Mouse (Mus musculus): ENCODE data around the gene Slc7a6os. TPM values are rescaled to one million over a fixed set of nuclear protein-coding genes. Genes with fewer than 3 reads are reported as not detected.

The Slc7a6os gene
- 28.9 and 34.4 TPM in 2 replicates for polyA plus RNA-seq (2012)

GRCm38 (mm10) chr8:106210821-106211345 lies at the start of gene Slc7a6os, which contains the start of gene Prmt7:
TSS of gene Slc7a6os (minus strand) at chr8:106210935.
TSS of gene Prmt7 (plus strand) at chr8:106210936.
- no peak for TF ChIP-seq GATA1 (IDR thresholded peaks at IDR 0.05; ENCODE audit: low read length)

- no peak for TF ChIP-seq GATA1 (IDR thresholded peaks at IDR 0.05; ENCODE audit: low read length)
Measured at GRCm38 (mm10) chr8:106259579-106260255, 49.0 kb upstream of the Slc7a6os start.

GRCm38 (mm10) chr8:106258169-106258568 lies 47.4 kb upstream of the Slc7a6os start:
- no peak for TF ChIP-seq GATA1 (IDR thresholded peaks at IDR 0.05; ENCODE audit: low read length)

GRCm38 (mm10) chr8:106250186-106250585 lies 39.5 kb upstream of the Slc7a6os start:
- no peak for TF ChIP-seq GATA1 (IDR thresholded peaks at IDR 0.05; ENCODE audit: low read length)

GRCm38 (mm10) chr8:106237106-106237505 lies 26.4 kb upstream of the Slc7a6os start:
- TF ChIP-seq GATA1 (IDR thresholded peaks at IDR 0.05; ENCODE audit: low read length), result no peak

GRCm38 (mm10) chr8:106234567-106235261 lies 24.0 kb upstream of the Slc7a6os start:
- no peak for TF ChIP-seq GATA1 (IDR thresholded peaks at IDR 0.05; ENCODE audit: low read length)

GRCm38 (mm10) chr8:106232751-106233150 lies 22.0 kb upstream of the Slc7a6os start:
- TF ChIP-seq GATA1 (IDR thresholded peaks at IDR 0.05; ENCODE audit: low read length), result no peak

- TF ChIP-seq GATA1 (IDR thresholded peaks at IDR 0.05; ENCODE audit: low read length), result no peak
Measured at GRCm38 (mm10) chr8:106231536-106231935, 20.8 kb upstream of the Slc7a6os start.

GRCm38 (mm10) chr8:106226589-106226988 lies 15.9 kb upstream of the Slc7a6os start:
- no peak for TF ChIP-seq GATA1 (IDR thresholded peaks at IDR 0.05; ENCODE audit: low read length)

GRCm38 (mm10) chr8:106219620-106220019 lies 8.9 kb upstream of the Slc7a6os start:
- TF ChIP-seq GATA1 (IDR thresholded peaks at IDR 0.05; ENCODE audit: low read length), result no peak

GRCm38 (mm10) chr8:106213959-106214358 lies 3.2 kb upstream of the Slc7a6os start:
- TF ChIP-seq GATA1 (IDR thresholded peaks at IDR 0.05; ENCODE audit: low read length), result no peak

- no peak for TF ChIP-seq GATA1 (IDR thresholded peaks at IDR 0.05; ENCODE audit: low read length)
Measured at GRCm38 (mm10) chr8:106211421-106211820, 686 bp upstream of the Slc7a6os start.

- TF ChIP-seq GATA1 (IDR thresholded peaks at IDR 0.05; ENCODE audit: low read length), result no peak
Measured at GRCm38 (mm10) chr8:106210035-106210731, 552 bp downstream of the Slc7a6os start.

GRCm38 (mm10) chr8:106198741-106199140 lies 12.0 kb downstream of the Slc7a6os start:
- TF ChIP-seq GATA1 (IDR thresholded peaks at IDR 0.05; ENCODE audit: low read length), result no peak

- TF ChIP-seq GATA1 (IDR thresholded peaks at IDR 0.05; ENCODE audit: low read length), result no peak
Measured at GRCm38 (mm10) chr8:106194062-106194461, 16.7 kb downstream of the Slc7a6os start.

- peak; percentile 90 for TF ChIP-seq GATA1 (IDR thresholded peaks at IDR 0.05; ENCODE audit: low read length)
Measured at GRCm38 (mm10) chr8:106193162-106193561, 17.6 kb downstream of the Slc7a6os start.

Measured in G1E-ER4 (cell line).